Mouse (Mus musculus): ENCODE results near the gene Fam221a. TPM values are rescaled to one million over a fixed set of nuclear protein-coding genes. Genes with fewer than 3 reads are reported as not detected.

The Fam221a gene
- 6.4 and 7.6 TPM in 2 replicates for polyA plus RNA-seq (2015; fragmentation: Nextera tagmentation; extraction: Ambion mirVana)

GRCm38 (mm10) chr6:49367159-49368054, at the start of gene Fam221a:
Gene Fam221a (plus strand): TSS chr6:49367739.
- Histone ChIP-seq H3K9me3 (replicated peaks; ENCODE audit: control insufficient read depth, low read length) (no peaks in the 10 kb centered on the region), H3K4me3 (replicated peaks; ENCODE audit: low read length) (peak within 1 kb of the TSS; percentile 71), H3K36me3 (ENCODE audit: control insufficient read depth, insufficient read depth, low read length) (no peaks in the 10 kb centered on the region), H3K27me3 (ENCODE audit: control insufficient read depth, insufficient read depth, low read length) (no peaks in the 10 kb centered on the region), H3K9ac (ENCODE audit: low read length) (peak within 1 kb of the TSS; percentile 86), H3K27ac (ENCODE audit: low read length) (peak within 1 kb of the TSS; percentile 90), H3K4me1 (ENCODE audit: control insufficient read depth, insufficient read depth, low read length) (peaks cover 4% of the 10 kb centered on the region; the same call in 1 of the 2 replicates), H3K4me2 (ENCODE audit: low read depth, low read length) (peak within 1 kb of the TSS; percentile 91)
- peak; percentile 97 for ATAC-seq (ENCODE audit: insufficient read depth, low FRiP score)
- 4% methylated on average over 49 of the region's 49 CpGs for WGBS

DNA sequence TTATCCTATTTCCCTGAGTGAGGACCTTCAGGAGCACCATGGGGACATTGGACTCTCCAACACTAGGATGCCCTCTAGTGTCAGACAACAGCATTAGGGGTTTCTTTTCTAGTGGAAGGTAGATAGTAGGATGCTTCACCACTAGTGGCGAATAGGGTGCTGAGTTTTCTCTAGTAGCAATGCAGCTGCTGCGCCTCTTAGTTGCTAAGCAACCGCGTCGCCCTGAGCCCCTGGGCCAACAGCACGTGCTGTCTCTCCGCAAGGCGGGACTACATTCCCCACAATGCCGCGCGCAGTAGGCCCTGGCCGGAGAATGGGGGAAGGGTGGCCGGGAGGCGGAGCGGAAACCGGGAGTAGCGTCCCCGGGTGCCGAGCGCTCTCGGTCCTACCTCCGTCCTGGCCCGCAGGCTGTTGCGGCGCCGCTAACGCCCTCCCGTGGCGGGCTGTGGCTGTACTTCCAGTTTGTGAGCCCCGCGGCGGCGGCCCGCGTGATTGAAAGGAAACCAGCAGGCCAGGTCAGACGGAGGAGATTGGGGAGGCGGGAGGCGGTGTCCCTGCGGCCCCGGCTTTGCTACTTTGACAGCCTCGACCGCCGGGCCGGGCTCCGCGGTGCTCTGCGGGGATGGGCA, 48.5 kb upstream of the Fam221a start, which contains the start of gene Ccdc126:
TSS of gene Ccdc126 (plus strand) at position 309 of the 629 bp plus-strand sequence.
- peaks cover 18% of the 10 kb centered on the region for H3K4me1 ChIP-seq (ENCODE audit: control insufficient read depth, insufficient read depth, low read length)
- peak within 1 kb of the TSS; percentile 51 for H3K4me2 ChIP-seq (ENCODE audit: low read depth, low read length)
- H3K27ac ChIP-seq (ENCODE audit: low read length), result peak within 1 kb of the TSS; percentile 73
- H3K36me3 ChIP-seq (ENCODE audit: control insufficient read depth, insufficient read depth, low read length), result no peaks in the 10 kb centered on the region
- H3K9me3 ChIP-seq (replicated peaks; ENCODE audit: control insufficient read depth, low read length), result no peaks in the 10 kb centered on the region
- peak within 1 kb of the TSS; percentile 64 for H3K4me3 ChIP-seq (replicated peaks; ENCODE audit: low read length)
- peak within 1 kb of the TSS; percentile 74 for H3K9ac ChIP-seq (ENCODE audit: low read length)
- no peaks in the 10 kb centered on the region for H3K27me3 ChIP-seq (ENCODE audit: control insufficient read depth, insufficient read depth, low read length)
- under 1% methylated on average over 46 of the region's 47 CpGs for WGBS
- ATAC-seq (ENCODE audit: insufficient read depth, low FRiP score), result peak; percentile 99

- 8% methylated on average over 13 of the region's 13 CpGs for WGBS
- Histone ChIP-seq H3K36me3 (ENCODE audit: control insufficient read depth, insufficient read depth, low read length) (no peaks in the 10 kb centered on the region), H3K9me3 (replicated peaks; ENCODE audit: control insufficient read depth, low read length) (no peaks in the 10 kb centered on the region), H3K27ac (ENCODE audit: low read length) (peak overlapping the region; percentile 73), H3K27me3 (ENCODE audit: control insufficient read depth, insufficient read depth, low read length) (no peaks in the 10 kb centered on the region), H3K9ac (ENCODE audit: low read length) (peak overlapping the region; percentile 74), H3K4me3 (replicated peaks; ENCODE audit: low read length) (peak overlapping the region; percentile 64), H3K4me1 (ENCODE audit: control insufficient read depth, insufficient read depth, low read length) (peaks cover 18% of the 10 kb centered on the region), H3K4me2 (ENCODE audit: low read depth, low read length) (peak overlapping the region; percentile 51)
- ATAC-seq (ENCODE audit: insufficient read depth, low FRiP score), result peak; percentile 12; the same call in 1 of the 2 replicates
These were observed 47.8 kb upstream of the Fam221a start for GRCm38 (mm10) chr6:49319595-49320315.

DNA sequence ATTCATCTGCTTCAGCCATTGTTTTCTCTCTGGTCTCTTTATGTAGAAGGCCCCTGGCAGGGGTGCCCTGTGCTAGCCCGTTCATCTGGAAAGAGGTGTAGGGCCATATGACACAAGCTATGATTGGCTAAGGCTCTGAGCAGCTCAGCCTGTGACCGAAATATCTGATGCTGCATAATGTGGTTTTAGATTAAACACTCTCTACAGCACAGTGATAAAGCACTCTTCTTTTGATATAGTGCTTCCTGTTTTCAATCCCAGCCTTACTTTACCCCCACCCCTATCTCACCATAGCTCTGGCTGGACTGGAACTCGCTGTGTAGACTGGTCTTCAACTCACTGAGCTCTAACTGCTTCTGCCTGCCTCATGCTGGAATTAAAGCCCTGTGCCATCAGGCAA, 46.2 kb upstream of the Fam221a start:
- no peak overlapping the region for H3K27ac ChIP-seq (ENCODE audit: low read length)
- 71% methylated on average over 3 of the region's 3 CpGs for WGBS

DNA sequence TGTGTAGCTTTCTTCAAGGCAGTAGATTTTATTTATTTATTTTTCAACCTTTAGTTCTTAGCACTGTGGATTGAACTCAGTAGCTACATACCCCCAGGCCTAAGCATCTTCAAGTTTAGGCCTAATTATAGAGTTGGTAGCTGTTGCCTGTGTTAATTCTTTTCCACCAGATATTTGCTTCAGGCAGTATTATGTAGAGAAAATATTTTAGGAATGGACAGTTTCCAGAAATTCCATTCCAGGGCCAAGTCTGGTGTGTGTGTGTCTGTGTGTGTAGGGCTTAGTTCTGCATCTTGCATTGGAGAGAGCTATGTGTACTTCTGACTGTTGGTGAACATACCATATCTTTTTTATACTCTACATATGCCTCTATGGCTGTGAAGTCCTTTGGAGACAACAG, 45.5 kb upstream of the Fam221a start:
- H3K4me3 ChIP-seq (replicated peaks; ENCODE audit: low read length), result no peak overlapping the region
- no peaks in the 10 kb centered on the region for H3K27me3 ChIP-seq (ENCODE audit: control insufficient read depth, insufficient read depth, low read length)
- no peaks in the 10 kb centered on the region for H3K9me3 ChIP-seq (replicated peaks; ENCODE audit: control insufficient read depth, low read length)
- no peak for ATAC-seq (ENCODE audit: insufficient read depth, low FRiP score)
- no peaks in the 10 kb centered on the region for H3K36me3 ChIP-seq (ENCODE audit: control insufficient read depth, insufficient read depth, low read length)
- no peak overlapping the region for H3K27ac ChIP-seq (ENCODE audit: low read length)
- H3K4me2 ChIP-seq (ENCODE audit: low read depth, low read length), result no peak overlapping the region
- H3K9ac ChIP-seq (ENCODE audit: low read length), result no peak overlapping the region
- H3K4me1 ChIP-seq (ENCODE audit: control insufficient read depth, insufficient read depth, low read length), result peaks cover 18% of the 10 kb centered on the region

More for the DNA sequence above, 46.2 kb upstream of the Fam221a start:
- peaks cover 18% of the 10 kb centered on the region for H3K4me1 ChIP-seq (ENCODE audit: control insufficient read depth, insufficient read depth, low read length)
- no peak overlapping the region for H3K9ac ChIP-seq (ENCODE audit: low read length)
- H3K4me3 ChIP-seq (replicated peaks; ENCODE audit: low read length), result no peak overlapping the region
- no peak for ATAC-seq (ENCODE audit: insufficient read depth, low FRiP score)
- H3K36me3 ChIP-seq (ENCODE audit: control insufficient read depth, insufficient read depth, low read length), result no peaks in the 10 kb centered on the region
- H3K4me2 ChIP-seq (ENCODE audit: low read depth, low read length), result no peak overlapping the region
- no peaks in the 10 kb centered on the region for H3K27me3 ChIP-seq (ENCODE audit: control insufficient read depth, insufficient read depth, low read length)
- H3K9me3 ChIP-seq (replicated peaks; ENCODE audit: control insufficient read depth, low read length), result no peaks in the 10 kb centered on the region

DNA sequence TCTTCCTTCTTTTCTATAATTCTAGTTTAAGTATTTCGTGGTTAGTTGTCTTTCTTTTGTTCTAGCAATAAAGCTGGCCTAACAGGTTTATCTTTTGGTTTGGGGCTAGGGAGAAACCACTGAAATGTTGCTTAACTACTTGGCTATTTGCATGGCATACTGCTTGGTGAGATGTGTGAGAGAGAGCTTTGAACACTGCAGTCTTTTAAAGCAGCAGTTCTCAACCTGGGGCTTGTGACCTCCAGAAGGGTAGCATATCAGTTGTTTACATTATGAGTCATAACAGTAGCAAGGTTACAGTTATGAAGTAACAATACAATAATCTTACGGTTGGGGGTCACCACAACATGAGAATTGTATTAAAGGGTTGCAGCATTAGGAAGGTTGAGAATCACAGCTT, 44.6 kb upstream of the Fam221a start:
- H3K27ac ChIP-seq (ENCODE audit: low read length), result no peak overlapping the region
- WGBS, result 36% methylated on average over 2 of the region's 2 CpGs

GRCm38 (mm10) chr6:49324528-49324927, 43.0 kb upstream of the Fam221a start:
- H3K9ac ChIP-seq (ENCODE audit: low read length), result no peak overlapping the region
- no peak overlapping the region for H3K4me2 ChIP-seq (ENCODE audit: low read depth, low read length)
- 64% methylated on average over 2 of the region's 2 CpGs for WGBS
- ATAC-seq (ENCODE audit: insufficient read depth, low FRiP score), result no peak
- H3K27ac ChIP-seq (ENCODE audit: low read length), result no peak overlapping the region
- no peaks in the 10 kb centered on the region for H3K36me3 ChIP-seq (ENCODE audit: control insufficient read depth, insufficient read depth, low read length)
- H3K27me3 ChIP-seq (ENCODE audit: control insufficient read depth, insufficient read depth, low read length), result no peaks in the 10 kb centered on the region
- H3K9me3 ChIP-seq (replicated peaks; ENCODE audit: control insufficient read depth, low read length), result no peaks in the 10 kb centered on the region
- H3K4me1 ChIP-seq (ENCODE audit: control insufficient read depth, insufficient read depth, low read length), result peaks cover 18% of the 10 kb centered on the region
- H3K4me3 ChIP-seq (replicated peaks; ENCODE audit: low read length), result no peak overlapping the region

More for the DNA sequence above, 44.6 kb upstream of the Fam221a start:
- no peak overlapping the region for H3K4me3 ChIP-seq (replicated peaks; ENCODE audit: low read length)
- no peaks in the 10 kb centered on the region for H3K36me3 ChIP-seq (ENCODE audit: control insufficient read depth, insufficient read depth, low read length)
- H3K27me3 ChIP-seq (ENCODE audit: control insufficient read depth, insufficient read depth, low read length), result no peaks in the 10 kb centered on the region
- H3K4me2 ChIP-seq (ENCODE audit: low read depth, low read length), result no peak overlapping the region
- peaks cover 18% of the 10 kb centered on the region for H3K4me1 ChIP-seq (ENCODE audit: control insufficient read depth, insufficient read depth, low read length)
- no peaks in the 10 kb centered on the region for H3K9me3 ChIP-seq (replicated peaks; ENCODE audit: control insufficient read depth, low read length)
- ATAC-seq (ENCODE audit: insufficient read depth, low FRiP score), result no peak
- H3K9ac ChIP-seq (ENCODE audit: low read length), result no peak overlapping the region

- Histone ChIP-seq H3K9ac (ENCODE audit: low read length) (no peak overlapping the region), H3K27me3 (ENCODE audit: control insufficient read depth, insufficient read depth, low read length) (no peaks in the 10 kb centered on the region), H3K4me2 (ENCODE audit: low read depth, low read length) (no peak overlapping the region), H3K27ac (ENCODE audit: low read length) (no peak overlapping the region), H3K4me3 (replicated peaks; ENCODE audit: low read length) (no peak overlapping the region), H3K36me3 (ENCODE audit: control insufficient read depth, insufficient read depth, low read length) (no peaks in the 10 kb centered on the region), H3K9me3 (replicated peaks; ENCODE audit: control insufficient read depth, low read length) (no peaks in the 10 kb centered on the region), H3K4me1 (ENCODE audit: control insufficient read depth, insufficient read depth, low read length) (peaks cover 13% of the 10 kb centered on the region)
- 71% methylated on average over 1 of the region's 1 CpGs for WGBS
- no peak for ATAC-seq (ENCODE audit: insufficient read depth, low FRiP score)
These were observed 42.2 kb upstream of the Fam221a start for GRCm38 (mm10) chr6:49325294-49325693.

All from stomach, embryonic 16.5 days (tissue).